Mouse (Mus musculus) midbrain, postnatal 0 days (tissue): ENCODE measurements at regions not wholly inside any gene's neighbourhood (a gene's known extent, or its start where the extent isn't known, plus 50 kb on each side); places are given as distances from the start of the nearest gene placed in this dataset.
A peak's percentile ranks its signal among the peaks of the same experiment; 100 is the strongest.

ENCODE experiments used
- ATAC-seq: fragments of 200-750 bp; cut with Nextera tagmentation; 2 replicates; pipeline ENCODE4 v1.8.0; 2017; ENCODE audit warnings: moderate number of reproducible peaks, mild to moderate bottlenecking, moderate TSS enrichment, moderate library complexity; ENCODE audit not compliant: low FRiP score
- DNase-seq: peaks from one replicate; pipeline ENCODE4 v3.0.0-alpha.2; 2015; ENCODE audit warnings: low spot score
- H3K27ac ChIP-seq: fragments of 300-500 bp; sonication (generic); 2 replicates; pipeline ENCODE4 v1.5.1; 2014; ENCODE audit warnings: low read depth, mild to moderate bottlenecking, low read length, mixed read lengths
- H3K27me3 ChIP-seq: fragments of 300-500 bp; sonication (generic); 2 replicates; pipeline ENCODE4 v1.6.1; 2014; ENCODE audit warnings: low read length, control low read depth, mixed read lengths; ENCODE audit not compliant: insufficient read depth
- H3K36me3 ChIP-seq: fragments of 300-500 bp; sonication (generic); 2 replicates; pipeline ENCODE4 v1.6.1; 2014; ENCODE audit warnings: low read length, control low read depth, mixed read lengths; ENCODE audit not compliant: insufficient read depth
- H3K4me1 ChIP-seq: fragments of 300-500 bp; sonication (generic); 2 replicates; pipeline ENCODE4 v1.6.1; 2014; ENCODE audit warnings: mild to moderate bottlenecking, control low read depth, antibody characterized with exemption, low read length, mixed read lengths; ENCODE audit not compliant: insufficient read depth
- H3K4me2 ChIP-seq: fragments of 300-500 bp; sonication (generic); 2 replicates; pipeline ENCODE4 v1.6.1; 2014; ENCODE audit warnings: low read depth, mild to moderate bottlenecking, low read length, mixed read lengths; ENCODE audit not compliant: poor library complexity, severe bottlenecking
- H3K4me3 ChIP-seq: fragments of 300-500 bp; sonication (generic); 2 replicates; pipeline ENCODE4 v1.5.1; 2014; ENCODE audit warnings: low read depth, mild to moderate bottlenecking, low read length, moderate library complexity
- H3K9ac ChIP-seq: fragments of 300-500 bp; sonication (generic); replicated peaks from 2 replicates; pipeline ENCODE4 v1.6.1; 2014; ENCODE audit warnings: mild to moderate bottlenecking, low read length, moderate library complexity, mixed read lengths; ENCODE audit not compliant: poor library complexity, severe bottlenecking
- H3K9me3 ChIP-seq: fragments of 300-500 bp; sonication (generic); 2 replicates; pipeline ENCODE4 v1.6.1; 2016; ENCODE audit warnings: low read length, control low read depth
- CTCF ChIP-seq: IDR thresholded peaks from 2 replicates; pipeline ENCODE4 v1.5.1; 2016; ENCODE audit warnings: antibody characterized with exemption, mild to moderate bottlenecking
- WGBS: fragments of 180-500 bp; shearing (Covaris S2); extraction: QIAGEN DNeasy Blood & Tissue Kit; methylation state at CpG from one replicate; pipeline ENCODE4 v1.1.7; 2014; 5-methylcytosine and 5-hydroxymethylcytosine counted together

DNA sequence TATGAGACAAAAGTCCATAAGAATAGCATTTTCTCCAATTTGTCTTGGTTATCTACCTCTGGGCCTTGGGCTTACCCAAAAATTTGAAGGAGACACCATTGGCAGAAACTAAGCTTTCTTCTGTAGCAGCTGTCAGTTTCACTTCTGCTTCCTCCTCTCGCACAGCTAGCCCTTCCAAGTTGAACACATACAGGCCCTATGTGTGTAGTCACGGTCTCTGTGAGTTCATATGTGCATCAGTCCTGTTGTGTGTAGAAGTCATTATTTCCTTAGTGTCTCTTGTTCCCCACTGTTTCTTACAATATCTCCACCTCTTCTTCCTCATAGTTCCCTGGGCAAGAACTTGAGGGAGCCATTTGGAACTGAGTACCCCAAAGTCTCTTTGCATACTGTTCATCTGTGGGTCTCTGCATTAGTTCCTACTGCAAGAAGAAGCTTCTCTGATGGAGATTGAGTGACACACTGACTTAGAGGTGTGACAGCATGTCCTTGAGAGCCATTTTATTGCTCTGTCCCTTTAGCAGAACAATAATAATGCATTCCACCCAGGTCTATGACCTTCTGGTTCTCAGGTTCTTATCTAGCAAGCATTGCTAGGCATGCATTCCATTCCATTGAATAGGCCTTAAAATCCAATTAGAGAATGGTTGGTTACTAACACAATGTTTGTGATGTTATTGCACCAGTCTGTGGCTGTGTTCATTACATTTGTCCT, 306.5 kb upstream of the Zwint start:
- no peak for ATAC-seq
- TF ChIP-seq CTCF: no peak
- 90% methylated on average over 2 of the region's 2 CpGs for WGBS

DNA sequence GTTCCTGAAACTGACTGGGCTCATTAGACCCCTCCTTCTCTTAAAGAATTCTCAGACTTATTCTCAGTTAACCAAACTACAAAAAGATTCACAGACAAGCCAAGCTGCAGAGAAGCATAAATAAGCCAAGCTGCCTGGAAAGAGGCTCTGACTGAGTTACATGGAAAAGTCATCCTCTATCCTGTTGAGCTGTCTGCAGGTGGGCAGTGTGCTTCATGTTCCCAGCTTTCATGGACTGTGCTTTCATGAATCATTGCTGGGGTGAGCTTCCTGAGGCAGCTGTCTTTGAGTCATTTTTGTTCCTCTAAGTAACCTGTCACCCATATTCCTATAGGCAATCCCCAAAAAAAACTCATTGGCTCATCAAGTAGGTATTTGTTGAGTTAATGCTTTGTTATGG, 301.8 kb upstream of the Zwint start:
- Histone ChIP-seq H3K4me2 (no peak overlapping the region), H3K4me3 (no peak overlapping the region), H3K9ac (no peak overlapping the region), H3K36me3 (no peaks in the 10 kb centered on the region), H3K9me3 (no peaks in the 10 kb centered on the region), H3K27ac (no peak overlapping the region), H3K27me3 (no peaks in the 10 kb centered on the region), H3K4me1 (no peaks in the 10 kb centered on the region)
- DNase-seq (no peak), ATAC-seq (no peak)
- TF ChIP-seq CTCF: no peak

More for the DNA sequence above, 306.5 kb upstream of the Zwint start:
- no peak for DNase-seq
- Histone ChIP-seq H3K9me3 (no peaks in the 10 kb centered on the region), H3K27ac (no peak overlapping the region), H3K36me3 (no peaks in the 10 kb centered on the region), H3K4me3 (no peak overlapping the region), H3K9ac (no peak overlapping the region), H3K4me2 (no peak overlapping the region), H3K27me3 (no peaks in the 10 kb centered on the region), H3K4me1 (no peaks in the 10 kb centered on the region)

DNA sequence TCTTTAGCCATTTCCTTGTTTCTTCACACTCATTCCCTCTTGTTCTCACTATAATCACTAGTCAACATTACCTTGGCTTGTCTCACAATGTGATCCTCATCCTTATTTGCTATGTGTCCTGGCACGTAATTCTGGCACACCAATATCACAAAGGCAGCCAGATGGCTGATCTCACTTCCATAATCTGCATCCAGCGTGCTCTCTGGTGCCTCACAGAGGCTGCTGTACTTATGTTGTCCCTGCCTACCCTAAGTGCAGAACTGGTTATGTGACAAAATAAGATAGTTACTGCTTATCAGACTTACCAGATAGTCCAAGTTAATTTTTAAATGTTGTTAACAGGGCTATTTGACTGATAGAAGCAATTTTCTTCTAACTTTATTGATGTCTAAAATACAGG, 301.1 kb upstream of the Zwint start:
- no peak overlapping the region for H3K27ac ChIP-seq
- no peaks in the 10 kb centered on the region for H3K4me1 ChIP-seq
- no peak for TF ChIP-seq CTCF
- ATAC-seq (no peak), DNase-seq (peak; percentile 35)
- no peak overlapping the region for H3K4me3 ChIP-seq
- WGBS: 80% methylated on average over 2 of the region's 2 CpGs
- no peaks in the 10 kb centered on the region for H3K9me3 ChIP-seq
- H3K9ac ChIP-seq: no peak overlapping the region
- H3K4me2 ChIP-seq: no peak overlapping the region
- H3K36me3 ChIP-seq: no peaks in the 10 kb centered on the region
- no peaks in the 10 kb centered on the region for H3K27me3 ChIP-seq

DNA sequence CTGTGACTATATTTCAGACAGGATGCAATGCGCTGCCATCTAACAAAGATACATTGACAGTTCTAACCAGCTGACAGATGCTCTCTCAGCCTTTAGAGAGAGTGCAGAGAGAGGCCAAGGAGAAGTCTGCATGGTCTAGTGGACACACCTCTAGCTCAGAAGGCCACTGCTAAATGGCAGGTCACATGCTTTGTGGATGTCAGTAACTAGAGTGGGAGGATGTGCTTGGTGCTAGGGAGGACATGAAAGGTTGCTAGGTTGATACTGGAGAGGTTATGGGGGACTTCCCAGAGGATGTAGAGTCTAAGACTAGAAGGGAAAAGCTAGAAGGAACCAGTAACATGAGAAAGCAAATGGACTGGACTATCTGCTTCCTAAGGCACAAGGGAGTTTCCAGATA, 271.3 kb upstream of the Zwint start:
- Histone ChIP-seq H3K9ac (no peak overlapping the region), H3K36me3 (no peaks in the 10 kb centered on the region), H3K27me3 (no peaks in the 10 kb centered on the region), H3K27ac (no peak overlapping the region), H3K4me2 (no peak overlapping the region), H3K4me1 (no peaks in the 10 kb centered on the region), H3K4me3 (no peak overlapping the region), H3K9me3 (no peaks in the 10 kb centered on the region)
- no peak for TF ChIP-seq CTCF
- DNase-seq (no peak), ATAC-seq (no peak)
- 95% methylated on average over 1 of the region's 1 CpGs for WGBS

DNA sequence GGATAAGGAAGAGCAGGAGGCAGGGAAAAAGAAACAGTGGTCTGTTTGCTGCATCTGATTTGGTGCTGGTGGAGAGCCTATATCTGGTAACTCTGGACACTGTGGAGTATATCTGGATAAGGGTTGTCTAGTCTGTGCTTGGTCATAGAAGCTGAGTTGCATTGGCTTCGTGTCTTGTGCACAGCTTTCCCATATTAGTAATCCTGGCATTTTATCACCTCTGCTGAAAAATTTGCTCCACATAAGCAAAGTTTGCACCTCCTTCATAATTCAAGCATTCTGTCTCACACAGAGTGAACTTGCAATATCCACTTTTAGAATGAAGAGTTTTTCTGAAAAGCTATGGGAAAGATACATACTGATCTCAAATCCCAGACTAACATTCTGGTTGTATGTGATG, 269.8 kb upstream of the Zwint start:
- WGBS: 83% methylated on average over 1 of the region's 1 CpGs
- H3K4me3 ChIP-seq: no peak overlapping the region
- no peak overlapping the region for H3K9ac ChIP-seq
- H3K27me3 ChIP-seq: no peaks in the 10 kb centered on the region
- H3K4me2 ChIP-seq: no peak overlapping the region
- ATAC-seq (no peak), DNase-seq (no peak)
- H3K36me3 ChIP-seq: no peaks in the 10 kb centered on the region
- H3K9me3 ChIP-seq: no peaks in the 10 kb centered on the region
- no peak for TF ChIP-seq CTCF
- H3K4me1 ChIP-seq: no peaks in the 10 kb centered on the region
- H3K27ac ChIP-seq: no peak overlapping the region

DNA sequence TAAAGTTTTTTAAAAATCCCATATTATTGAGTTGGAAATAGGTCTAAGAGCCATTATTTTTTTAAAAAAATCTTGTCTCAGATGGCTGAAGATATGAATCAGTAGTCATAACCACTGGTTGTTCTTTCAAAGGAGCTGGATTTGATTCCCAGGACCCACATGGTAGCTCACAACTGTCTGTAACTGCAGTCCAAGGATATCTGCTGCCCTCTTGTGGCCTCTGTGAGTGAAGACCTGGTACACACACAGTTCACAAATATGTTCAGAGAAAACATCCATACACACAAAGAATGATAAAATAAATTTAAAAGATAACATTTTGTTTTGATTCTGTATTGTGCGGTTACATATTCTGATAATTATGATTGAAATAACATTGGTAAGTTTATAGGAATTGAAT, 263.2 kb upstream of the Zwint start:
- Histone ChIP-seq H3K27me3 (no peaks in the 10 kb centered on the region), H3K4me2 (no peak overlapping the region), H3K27ac (no peak overlapping the region), H3K9me3 (no peaks in the 10 kb centered on the region), H3K36me3 (no peaks in the 10 kb centered on the region), H3K4me3 (no peak overlapping the region), H3K4me1 (no peaks in the 10 kb centered on the region), H3K9ac (no peak overlapping the region)
- DNase-seq (no peak), ATAC-seq (no peak)
- 93% methylated on average over 1 of the region's 1 CpGs for WGBS
- TF ChIP-seq CTCF: peak; percentile 52
